Mouse (Mus musculus): ENCODE results near the gene Uts2r.

GRCm38 (mm10) chr11:121189681-121190080 lies 29.6 kb downstream of the Uts2r start:
- TF ChIP-seq CTCF (IDR thresholded peaks at IDR 0.05) (no peak), POLR2A (IDR thresholded peaks at IDR 0.05; ENCODE audit: insufficient read depth, low read depth, low read length) (no peak)
